Mouse (Mus musculus): Measurements from ENCODE around the gene Ccni. TPM values are rescaled to one million over a fixed set of nuclear protein-coding genes. Genes with fewer than 3 reads are reported as not detected.

Ccni gene
- polyA plus RNA-seq, 1 experiment from 2014 or later: 130 TPM

DNA sequence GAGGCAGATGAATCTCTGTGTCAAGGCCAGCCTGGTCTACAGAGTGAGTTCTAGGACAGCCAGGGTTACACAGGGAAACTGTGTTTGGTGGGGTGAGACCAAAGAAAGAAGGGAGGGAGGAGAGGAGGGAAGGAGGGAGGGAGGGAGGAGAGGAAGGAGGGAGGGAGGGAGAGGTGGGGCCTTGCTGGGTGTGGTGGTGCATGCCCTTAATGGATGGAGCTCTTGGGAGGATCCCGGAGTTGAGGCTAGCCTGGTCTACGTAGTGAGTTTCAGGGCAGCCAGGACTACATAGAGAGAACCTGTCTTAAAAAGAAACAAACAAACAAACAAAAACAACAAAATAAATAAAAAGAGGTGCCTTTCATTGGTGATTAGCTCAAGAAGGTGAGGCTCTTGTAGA lies 26.5 kb upstream of the Ccni start:
- no peak overlapping the region for H3K9ac ChIP-seq
- H3K27ac ChIP-seq: no peak overlapping the region
- no peaks in the 10 kb centered on the region for H3K36me3 ChIP-seq
- H3K9me3 ChIP-seq: no peaks in the 10 kb centered on the region
- H3K27me3 ChIP-seq: no peaks in the 10 kb centered on the region
- no peak for ATAC-seq (ENCODE audit: insufficient number of reproducible peaks, insufficient read depth, low FRiP score, low TSS enrichment, low read depth)
- H3K4me1 ChIP-seq: peaks cover 4% of the 10 kb centered on the region; the same call in 1 of the 2 replicates
- H3K4me3 ChIP-seq: no peak overlapping the region
- WGBS: 96% methylated on average over 2 of the region's 2 CpGs
- no peak overlapping the region for H3K4me2 ChIP-seq

DNA sequence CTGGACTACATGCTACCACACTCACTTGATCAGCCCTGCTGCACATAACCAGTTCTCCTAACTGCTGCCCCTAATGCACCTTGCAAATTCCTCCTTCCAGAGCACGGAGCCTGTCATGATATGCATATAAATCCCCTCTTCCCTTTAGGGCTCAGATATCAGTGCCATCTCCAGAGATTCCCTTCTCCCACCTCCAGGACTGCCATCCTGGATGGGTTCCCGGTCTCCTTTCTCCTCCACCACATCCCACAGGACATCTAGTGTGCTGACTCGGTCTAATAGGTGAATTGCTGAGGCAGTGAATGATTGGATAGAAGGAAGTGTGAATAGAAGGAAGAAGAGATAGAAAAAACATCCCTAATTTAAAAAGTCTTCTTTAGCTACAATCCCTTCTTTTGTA lies 25.4 kb upstream of the Ccni start:
- H3K4me2 ChIP-seq: no peak overlapping the region
- WGBS: 61% methylated on average over 3 of the region's 3 CpGs

DNA sequence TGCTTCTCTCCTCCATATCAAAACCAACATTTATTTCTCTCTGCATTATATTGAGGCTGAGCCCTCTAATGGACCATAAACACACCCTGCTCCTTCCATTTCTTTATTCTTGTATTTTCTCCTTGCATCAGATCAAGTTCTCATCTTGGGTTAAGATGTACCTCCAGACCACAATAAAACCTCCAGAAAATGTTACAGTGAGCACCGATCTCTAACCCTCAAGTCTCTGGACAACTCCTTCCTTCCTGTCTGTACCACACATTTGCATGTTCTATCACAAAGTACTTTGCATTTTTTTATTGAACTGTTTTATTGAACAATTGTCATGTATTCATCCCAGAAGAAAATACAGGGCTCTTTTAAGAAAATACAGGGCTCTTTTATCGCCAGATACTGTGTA lies 23.2 kb upstream of the Ccni start:
- H3K36me3 ChIP-seq: no peaks in the 10 kb centered on the region

More for the DNA sequence above, 25.4 kb upstream of the Ccni start:
- H3K4me3 ChIP-seq: no peak overlapping the region
- no peak for ATAC-seq (ENCODE audit: insufficient number of reproducible peaks, insufficient read depth, low FRiP score, low TSS enrichment, low read depth)
- H3K4me1 ChIP-seq: peaks cover 4% of the 10 kb centered on the region; the same call in 1 of the 2 replicates
- H3K9ac ChIP-seq: no peak overlapping the region
- H3K36me3 ChIP-seq: no peaks in the 10 kb centered on the region
- no peak overlapping the region for H3K27ac ChIP-seq
- H3K9me3 ChIP-seq: 0 out of 2 replicates have a peak, but pooled peaks cover 7% of the 10 kb centered on the region
- H3K27me3 ChIP-seq: no peaks in the 10 kb centered on the region

DNA sequence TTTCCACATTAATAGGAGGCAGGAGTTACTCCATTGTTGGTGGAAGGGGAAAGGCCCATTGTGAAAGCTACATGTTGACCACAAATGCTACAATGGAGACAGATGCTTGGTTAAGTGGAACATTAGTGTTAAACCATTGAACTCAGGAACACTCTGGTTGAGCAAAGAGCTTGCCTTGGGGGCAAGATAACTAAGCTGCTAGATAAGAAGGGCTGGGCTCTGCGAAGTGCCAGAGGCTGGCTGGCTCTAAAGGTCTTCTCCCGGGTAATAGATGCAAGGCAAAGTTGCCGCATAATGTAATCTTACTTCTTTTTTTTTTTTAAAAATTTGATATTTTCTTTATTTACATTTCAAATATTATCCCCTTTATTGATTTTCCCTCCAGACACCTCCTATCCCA lies 20.9 kb upstream of the Ccni start:
- ATAC-seq (ENCODE audit: insufficient number of reproducible peaks, insufficient read depth, low FRiP score, low TSS enrichment, low read depth): no peak
- H3K27me3 ChIP-seq: no peaks in the 10 kb centered on the region
- H3K4me3 ChIP-seq: no peak overlapping the region
- no peak overlapping the region for H3K27ac ChIP-seq
- 0 out of 2 replicates have a peak, but pooled peaks cover 7% of the 10 kb centered on the region for H3K9me3 ChIP-seq
- H3K4me1 ChIP-seq: peaks cover 2% of the 10 kb centered on the region; the same call in 1 of the 2 replicates
- no peak overlapping the region for H3K9ac ChIP-seq
- no peak overlapping the region for H3K4me2 ChIP-seq
- no peaks in the 10 kb centered on the region for H3K36me3 ChIP-seq
- WGBS: 82% methylated on average over 3 of the region's 3 CpGs

More for the DNA sequence above, 23.2 kb upstream of the Ccni start:
- Histone ChIP-seq H3K4me3 (no peak overlapping the region), H3K9ac (no peak overlapping the region), H3K4me1 (peaks cover 6% of the 10 kb centered on the region; the same call in 1 of the 2 replicates), H3K4me2 (no peak overlapping the region), H3K9me3 (0 out of 2 replicates have a peak, but pooled peaks cover 7% of the 10 kb centered on the region), H3K27me3 (no peaks in the 10 kb centered on the region), H3K27ac (no peak overlapping the region)
- ATAC-seq (ENCODE audit: insufficient number of reproducible peaks, insufficient read depth, low FRiP score, low TSS enrichment, low read depth): no peak
- 79% methylated on average over 2 of the region's 2 CpGs for WGBS

DNA sequence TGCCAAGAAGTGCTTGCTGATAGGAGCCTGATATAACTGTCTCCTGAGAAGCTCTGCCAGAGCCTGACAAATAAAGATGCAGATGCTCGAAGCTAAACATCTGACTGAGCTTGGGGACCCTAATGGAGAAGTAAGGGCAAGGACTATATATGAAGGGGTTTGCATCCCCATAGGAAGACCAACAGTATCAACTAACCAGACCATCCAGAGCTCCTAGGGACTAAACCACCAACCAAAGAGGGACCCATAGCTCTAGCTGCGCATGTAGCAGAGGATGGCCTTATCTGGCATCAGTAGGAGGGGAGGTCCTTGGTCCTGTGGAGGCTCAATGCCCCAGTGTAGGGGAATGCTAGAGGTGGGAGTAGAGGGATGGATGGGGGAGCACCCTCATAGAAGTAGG lies 18.3 kb upstream of the Ccni start:
- no peak overlapping the region for H3K4me3 ChIP-seq
- H3K4me2 ChIP-seq: no peak overlapping the region
- 75% methylated on average over 2 of the region's 2 CpGs for WGBS
- 0 out of 2 replicates have a peak, but pooled peaks cover 7% of the 10 kb centered on the region for H3K9me3 ChIP-seq
- no peak for ATAC-seq (ENCODE audit: insufficient number of reproducible peaks, insufficient read depth, low FRiP score, low TSS enrichment, low read depth)
- H3K27me3 ChIP-seq: no peaks in the 10 kb centered on the region
- no peaks in the 10 kb centered on the region for H3K36me3 ChIP-seq
- peaks cover 2% of the 10 kb centered on the region; the same call in 1 of the 2 replicates for H3K4me1 ChIP-seq
- H3K27ac ChIP-seq: no peak overlapping the region
- H3K9ac ChIP-seq: no peak overlapping the region

DNA sequence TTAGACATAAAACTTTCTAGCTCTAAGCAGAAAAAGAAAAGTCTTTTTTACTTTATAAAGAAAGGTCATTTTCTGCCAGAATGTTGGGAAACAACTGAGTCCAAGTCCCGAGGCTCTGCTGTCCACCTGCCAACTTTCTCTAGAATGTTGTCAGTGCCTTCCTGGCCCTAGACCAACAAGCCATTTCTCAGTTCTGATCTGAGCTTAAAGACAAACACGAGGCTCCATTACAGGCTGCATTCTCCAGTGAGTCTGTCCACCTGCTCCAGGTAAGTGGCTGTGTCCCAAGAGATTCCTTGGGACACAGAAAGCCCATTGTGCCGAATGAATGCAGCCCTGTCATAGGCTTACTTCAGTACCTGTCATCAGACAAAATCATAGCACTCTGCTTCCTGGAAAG lies 15.4 kb upstream of the Ccni start:
- ATAC-seq (ENCODE audit: insufficient number of reproducible peaks, insufficient read depth, low FRiP score, low TSS enrichment, low read depth): no peak
- Histone ChIP-seq H3K27me3 (no peaks in the 10 kb centered on the region), H3K36me3 (no peaks in the 10 kb centered on the region), H3K4me1 (peaks cover 2% of the 10 kb centered on the region; the same call in 1 of the 2 replicates), H3K9me3 (no peaks in the 10 kb centered on the region), H3K27ac (no peak overlapping the region), H3K9ac (no peak overlapping the region), H3K4me2 (no peak overlapping the region), H3K4me3 (no peak overlapping the region)
- WGBS: 64% methylated on average over 3 of the region's 3 CpGs

DNA sequence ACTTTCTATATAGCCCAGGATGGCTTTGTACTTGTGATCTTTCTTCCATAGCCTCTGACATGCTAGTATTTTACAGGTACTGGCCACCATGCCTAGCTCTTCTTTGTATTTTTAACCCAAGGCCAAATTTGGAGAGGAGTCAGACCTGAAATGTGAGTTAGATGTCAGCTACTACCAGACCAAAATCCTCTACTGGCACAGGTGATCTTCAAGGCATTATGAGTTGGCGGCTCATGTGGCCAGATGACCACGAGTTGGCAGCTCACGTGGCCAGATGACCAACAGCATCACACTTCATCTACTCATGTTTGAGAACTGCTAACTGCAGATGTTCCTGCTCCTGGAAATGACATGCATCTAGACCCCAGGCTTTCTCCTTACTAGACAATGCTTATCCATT lies 12.1 kb upstream of the Ccni start:
- H3K27me3 ChIP-seq: no peaks in the 10 kb centered on the region
- no peaks in the 10 kb centered on the region for H3K36me3 ChIP-seq
- 76% methylated on average over 3 of the region's 3 CpGs for WGBS
- H3K4me2 ChIP-seq: no peak overlapping the region
- H3K4me3 ChIP-seq: no peak overlapping the region
- no peak overlapping the region for H3K27ac ChIP-seq
- H3K9ac ChIP-seq: no peak overlapping the region
- no peak for ATAC-seq (ENCODE audit: insufficient number of reproducible peaks, insufficient read depth, low FRiP score, low TSS enrichment, low read depth)
- no peaks in the 10 kb centered on the region for H3K4me1 ChIP-seq
- no peaks in the 10 kb centered on the region for H3K9me3 ChIP-seq

DNA sequence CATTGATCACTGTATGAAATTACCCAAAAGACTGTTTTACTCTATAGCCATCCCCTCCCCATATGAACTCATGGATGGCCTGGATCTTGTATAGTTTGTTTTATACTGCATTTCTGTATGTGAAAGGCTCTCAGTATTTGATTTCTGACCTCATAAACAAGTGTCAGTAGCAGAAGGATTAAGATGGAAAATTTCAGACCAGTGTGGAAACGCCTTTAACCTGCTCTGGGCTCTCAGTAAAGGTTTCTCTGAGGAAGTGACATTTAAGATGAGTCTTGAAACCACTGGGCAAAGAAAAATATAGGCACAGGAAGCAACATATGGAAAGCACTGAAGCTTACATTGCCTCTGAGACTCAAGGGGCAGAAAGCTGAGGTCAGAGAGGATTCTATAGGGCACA lies 1.3 kb upstream of the Ccni start:
- Histone ChIP-seq H3K4me1 (peaks cover 16% of the 10 kb centered on the region), H3K4me2 (peak overlapping the region; percentile 63), H3K9me3 (no peaks in the 10 kb centered on the region), H3K9ac (no peak overlapping the region), H3K27ac (peak overlapping the region; percentile 95), H3K36me3 (no peaks in the 10 kb centered on the region), H3K27me3 (no peaks in the 10 kb centered on the region), H3K4me3 (no peak overlapping the region)
- ATAC-seq (ENCODE audit: insufficient number of reproducible peaks, insufficient read depth, low FRiP score, low TSS enrichment, low read depth): no peak
- WGBS: 50% methylated on average over 1 of the region's 1 CpGs

DNA sequence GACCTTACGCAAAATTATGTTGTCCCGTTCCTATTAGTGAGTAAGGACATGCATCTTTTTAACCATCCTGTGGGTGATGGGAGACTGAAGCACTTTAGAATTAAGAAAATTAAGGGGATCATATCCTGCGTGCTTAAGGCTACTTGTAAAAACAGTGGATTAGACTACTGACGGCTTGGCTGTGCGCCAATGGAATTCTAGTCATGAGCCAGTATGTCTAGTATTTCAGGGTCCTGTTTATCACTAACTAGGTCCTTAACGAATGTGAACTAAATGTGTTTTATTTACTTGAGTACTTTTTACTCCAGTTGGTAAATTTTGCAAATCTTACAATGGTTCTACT lies 682 bp upstream of the Ccni start:
- Histone ChIP-seq H3K4me1 (peaks cover 16% of the 10 kb centered on the region), H3K27me3 (no peaks in the 10 kb centered on the region), H3K36me3 (no peaks in the 10 kb centered on the region), H3K9me3 (no peaks in the 10 kb centered on the region), H3K9ac (peak overlapping the region; percentile 98), H3K27ac (peak overlapping the region; percentile 95), H3K4me2 (peak overlapping the region; percentile 63), H3K4me3 (peak overlapping the region; percentile 90)
- ATAC-seq (ENCODE audit: insufficient number of reproducible peaks, insufficient read depth, low FRiP score, low TSS enrichment, low read depth): peak; percentile 23; the same call in 1 of the 2 replicates
- 4% methylated on average over 6 of the region's 6 CpGs for WGBS

DNA sequence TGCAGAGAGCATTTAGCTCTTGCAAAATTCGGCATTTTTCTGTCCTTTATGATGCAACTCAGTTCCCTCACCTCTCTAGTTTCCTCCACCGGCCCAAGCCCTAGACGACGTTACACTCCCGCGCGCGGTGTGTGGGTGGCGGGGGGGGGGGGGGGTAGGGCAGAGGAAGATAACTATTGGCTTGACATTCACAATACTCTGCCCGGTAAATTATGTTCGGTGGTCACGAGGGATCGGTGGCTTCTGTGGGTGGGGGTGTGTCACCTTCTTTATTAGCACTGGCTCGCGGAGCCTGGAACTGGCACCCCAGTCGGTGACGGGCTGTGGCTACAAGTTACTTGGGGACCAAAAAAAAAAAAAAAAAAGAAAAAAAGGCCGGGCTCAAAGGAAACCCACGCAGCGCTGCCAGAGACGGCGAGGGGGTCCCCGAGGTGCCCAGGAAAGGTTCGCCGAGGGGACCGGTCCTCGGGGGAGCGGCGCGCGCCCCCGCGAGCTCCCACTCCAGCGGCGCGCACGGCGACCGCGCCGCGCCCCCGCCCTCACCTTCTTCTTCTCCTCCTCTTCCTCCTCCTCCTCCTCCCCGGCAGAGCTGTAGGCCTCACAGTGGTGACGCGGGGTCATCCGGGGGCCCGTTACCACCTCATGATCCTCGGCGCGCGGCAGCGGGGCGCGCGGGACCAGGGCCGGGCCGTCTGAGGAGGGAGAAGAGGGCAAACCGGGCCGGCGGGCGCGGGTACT lies 755 bp downstream of the Ccni start:
- no peaks in the 10 kb centered on the region for H3K9me3 ChIP-seq
- H3K4me3 ChIP-seq: peak overlapping the region; percentile 90
- peaks cover 8% of the 10 kb centered on the region; the same call in 1 of the 2 replicates for H3K36me3 ChIP-seq
- H3K27me3 ChIP-seq: no peaks in the 10 kb centered on the region
- peak overlapping the region; percentile 98 for H3K9ac ChIP-seq
- H3K27ac ChIP-seq: peak overlapping the region; percentile 95
- under 1% methylated on average over 42 of the region's 63 CpGs for WGBS
- peak; percentile 68 for ATAC-seq (ENCODE audit: insufficient number of reproducible peaks, insufficient read depth, low FRiP score, low TSS enrichment, low read depth)
- peaks cover 20% of the 10 kb centered on the region for H3K4me1 ChIP-seq
- peak overlapping the region; percentile 86 for H3K4me2 ChIP-seq

DNA sequence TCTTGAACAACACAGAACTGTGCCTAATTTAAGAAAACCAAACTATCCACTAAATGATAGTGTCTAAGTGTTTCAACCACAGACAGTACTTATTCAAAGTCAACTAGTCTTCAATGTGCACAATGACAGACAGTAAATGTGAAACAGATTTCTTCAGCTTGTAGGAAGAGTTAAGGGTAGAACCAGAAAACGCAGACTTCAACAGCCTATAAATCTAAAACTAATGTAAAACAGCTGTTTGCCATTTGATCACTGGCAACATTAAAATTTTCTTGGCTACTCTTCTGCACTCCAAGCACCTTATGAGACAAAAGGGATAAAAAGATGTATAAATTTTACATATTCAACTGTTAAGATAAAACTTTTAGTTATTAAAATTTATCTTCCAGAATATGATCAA lies 5.1 kb downstream of the Ccni start:
- Histone ChIP-seq H3K4me3 (no peak overlapping the region), H3K27me3 (no peaks in the 10 kb centered on the region), H3K36me3 (peaks cover 36% of the 10 kb centered on the region), H3K9ac (no peak overlapping the region), H3K4me1 (peaks cover 20% of the 10 kb centered on the region), H3K27ac (no peak overlapping the region), H3K9me3 (no peaks in the 10 kb centered on the region), H3K4me2 (no peak overlapping the region)
- 29% methylated on average over 1 of the region's 1 CpGs for WGBS
- no peak for ATAC-seq (ENCODE audit: insufficient number of reproducible peaks, insufficient read depth, low FRiP score, low TSS enrichment, low read depth)

DNA sequence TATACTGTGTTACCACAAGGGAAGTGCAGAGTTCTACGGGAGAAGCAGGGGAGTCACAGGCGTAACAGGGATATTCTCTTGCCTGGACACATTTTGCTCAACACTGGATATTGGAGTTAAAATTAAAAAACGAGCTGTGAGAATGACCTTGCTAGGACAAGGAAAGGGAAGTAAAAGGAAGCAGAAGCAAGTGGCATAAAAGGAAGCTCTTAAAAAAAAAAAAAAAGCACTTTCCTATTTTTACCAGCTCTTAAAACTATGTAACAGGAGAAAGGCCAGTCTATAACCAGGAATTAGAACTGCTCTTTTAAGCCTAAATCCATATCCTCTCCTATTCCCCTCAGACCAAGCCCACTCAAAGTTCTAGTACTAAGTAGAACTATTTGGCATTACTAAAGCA lies 8.1 kb downstream of the Ccni start:
- no peak for ATAC-seq (ENCODE audit: insufficient number of reproducible peaks, insufficient read depth, low FRiP score, low TSS enrichment, low read depth)
- Histone ChIP-seq H3K9me3 (no peaks in the 10 kb centered on the region), H3K9ac (no peak overlapping the region), H3K4me3 (no peak overlapping the region), H3K36me3 (peaks cover 36% of the 10 kb centered on the region), H3K27me3 (no peaks in the 10 kb centered on the region), H3K4me2 (no peak overlapping the region), H3K27ac (no peak overlapping the region), H3K4me1 (peaks cover 13% of the 10 kb centered on the region)
- 93% methylated on average over 3 of the region's 3 CpGs for WGBS

All from embryonic facial prominence, embryonic 13.5 days (tissue).